Mouse (Mus musculus) ES-E14 (cell line): ENCODE measurements at regions not wholly inside any gene's neighbourhood (a gene's known extent, or its start where the extent isn't known, plus 50 kb on each side); places are given as distances from the start of the nearest gene placed in this dataset.

ENCODE experiments used
- CHD2 ChIP-seq: IDR thresholded peaks from 2 replicates; pipeline ENCODE4 v1.6.1; 2014; ENCODE audit warnings: mild to moderate bottlenecking, low read depth, low read length, inconsistent platforms
- HCFC1 ChIP-seq: IDR thresholded peaks from 2 replicates; pipeline ENCODE4 v1.6.1; 2012; ENCODE audit warnings: low read length, inconsistent platforms, borderline replicate concordance; ENCODE audit not compliant: insufficient read depth
- MAFK ChIP-seq: IDR thresholded peaks from 2 replicates; pipeline ENCODE4 v1.6.1; 2014; ENCODE audit warnings: mild to moderate bottlenecking, low read depth, low read length, inconsistent platforms; ENCODE audit not compliant: insufficient read depth
- ZNF384 ChIP-seq: IDR thresholded peaks from 2 replicates; pipeline ENCODE4 v1.6.1; 2012; ENCODE audit warnings: low read depth, low read length, inconsistent platforms

DNA sequence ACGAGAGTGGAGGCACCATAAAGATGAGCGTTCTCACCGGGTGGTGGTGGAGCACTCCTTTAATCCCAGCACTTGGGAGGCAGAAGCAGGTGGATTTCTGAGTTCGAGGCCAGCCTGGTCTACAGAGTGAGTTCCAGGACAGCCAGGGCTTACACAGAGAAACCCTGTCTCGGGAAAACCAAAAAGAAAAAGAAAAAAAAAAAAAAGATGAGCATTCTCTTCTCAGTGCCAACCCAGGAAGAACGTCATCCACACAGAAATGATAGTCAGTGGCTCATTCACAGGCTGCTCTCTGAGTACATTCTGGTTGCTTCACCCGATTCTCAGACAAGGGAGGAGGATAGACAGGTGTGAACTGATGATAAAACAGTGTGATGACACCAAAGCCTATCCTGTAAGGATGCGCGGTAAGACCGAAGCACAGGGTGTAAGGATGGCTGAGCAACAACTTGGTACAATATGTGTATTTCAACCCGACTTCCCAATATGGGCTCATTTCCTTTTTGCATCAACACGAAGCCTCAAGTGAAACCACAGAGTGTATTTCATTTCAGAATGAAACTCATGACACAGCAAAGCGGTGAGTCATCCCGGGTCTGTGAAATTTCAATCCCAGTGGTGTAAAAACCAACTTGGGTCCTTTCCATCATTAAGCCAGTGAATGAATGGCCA is 84.5 kb downstream of the Nfkbiz start:
- TF ChIP-seq ZNF384 (no peak), MAFK (no peak), CHD2 (no peak), HCFC1 (no peak)
